Mouse (Mus musculus) liver, embryonic 16.5 days (tissue): ENCODE data around the gene Tnfaip8l2. TPM values are rescaled to one million over a fixed set of nuclear protein-coding genes. Genes with fewer than 3 reads are reported as not detected.
"Not testable (repeated sequence)": the region's sequence is repeated elsewhere in the genome, so short reads cannot be mapped to it uniquely, and the experiment has no call there.

ENCODE experiments used
- ATAC-seq: fragments of 200-750 bp; cut with Nextera tagmentation; 2 replicates; pipeline ENCODE4 v1.8.0; 2017; ENCODE audit warnings: low read depth, mild to moderate bottlenecking, moderate number of reproducible peaks, moderate library complexity
- H3K27ac ChIP-seq: fragments of 300-500 bp; sonication (generic); 2 replicates; pipeline ENCODE4 v1.5.1; 2014; ENCODE audit warnings: mild to moderate bottlenecking, low read length
- H3K27me3 ChIP-seq: fragments of 300-500 bp; sonication (generic); 2 replicates; pipeline ENCODE4 v1.6.1; 2014; ENCODE audit warnings: low read depth, low read length, mixed read lengths; ENCODE audit not compliant: control insufficient read depth, insufficient read depth
- H3K36me3 ChIP-seq: fragments of 300-500 bp; sonication (generic); 2 replicates; pipeline ENCODE4 v1.6.1; 2014; ENCODE audit warnings: mild to moderate bottlenecking; ENCODE audit not compliant: control insufficient read depth, insufficient read depth
- H3K4me1 ChIP-seq: fragments of 300-500 bp; sonication (generic); 2 replicates; pipeline ENCODE4 v1.6.1; 2014; ENCODE audit warnings: low read depth, low read length, mixed read lengths; ENCODE audit not compliant: control insufficient read depth
- H3K4me2 ChIP-seq: fragments of 300-500 bp; sonication (generic); 2 replicates; pipeline ENCODE4 v1.6.1; 2014; ENCODE audit warnings: low read depth, low read length, mixed read lengths
- H3K4me3 ChIP-seq: fragments of 300-500 bp; sonication (generic); 2 replicates; pipeline ENCODE4 v1.5.1; 2014; ENCODE audit warnings: low read depth, mild to moderate bottlenecking, low read length
- H3K9ac ChIP-seq: fragments of 300-500 bp; sonication (generic); 2 replicates; pipeline ENCODE4 v1.6.1; 2014; ENCODE audit warnings: low read depth, low read length
- H3K9me3 ChIP-seq: fragments of 300-500 bp; sonication (generic); replicated peaks from 2 replicates; pipeline ENCODE4 v1.6.1; 2016; ENCODE audit warnings: low read length; ENCODE audit not compliant: control insufficient read depth
- WGBS: fragments of 180-500 bp; shearing (Covaris S2); extraction: QIAGEN DNeasy Blood & Tissue Kit; methylation state at CpG from one replicate; pipeline ENCODE4 v1.1.7; 2014; ENCODE audit not compliant: insufficient replicate concordance; 5-methylcytosine and 5-hydroxymethylcytosine counted together
- polyA plus RNA-seq: library from polyadenylated mRNA; unstranded; fragments of >200 nt; fragmentation: Nextera tagmentation; extraction: Ambion mirVana; gene quantifications from 2 replicates; pipeline ENCODE4 v1.2.1, GENCODE M21; 2015

Gene Tnfaip8l2
- polyA plus RNA-seq, 1 experiment from 2014 or later = 9.3 TPM

- H3K27me3 ChIP-seq = no peaks in the 10 kb centered on the region
- peak overlapping the region; percentile 66 for H3K27ac ChIP-seq
- H3K36me3 ChIP-seq = no peaks in the 10 kb centered on the region
- no peaks in the 10 kb centered on the region for H3K9me3 ChIP-seq
- no peak for ATAC-seq
- H3K4me1 ChIP-seq = peaks cover 11% of the 10 kb centered on the region
- H3K4me2 ChIP-seq = peak overlapping the region; percentile 22
- no peak overlapping the region for H3K9ac ChIP-seq
- WGBS = 27% methylated on average over 9 of the region's 9 CpGs
- peak overlapping the region; percentile 39 for H3K4me3 ChIP-seq
Observed at GRCm38 (mm10) chr3:95141474-95141873, 686 bp downstream of the Tnfaip8l2 start.

DNA sequence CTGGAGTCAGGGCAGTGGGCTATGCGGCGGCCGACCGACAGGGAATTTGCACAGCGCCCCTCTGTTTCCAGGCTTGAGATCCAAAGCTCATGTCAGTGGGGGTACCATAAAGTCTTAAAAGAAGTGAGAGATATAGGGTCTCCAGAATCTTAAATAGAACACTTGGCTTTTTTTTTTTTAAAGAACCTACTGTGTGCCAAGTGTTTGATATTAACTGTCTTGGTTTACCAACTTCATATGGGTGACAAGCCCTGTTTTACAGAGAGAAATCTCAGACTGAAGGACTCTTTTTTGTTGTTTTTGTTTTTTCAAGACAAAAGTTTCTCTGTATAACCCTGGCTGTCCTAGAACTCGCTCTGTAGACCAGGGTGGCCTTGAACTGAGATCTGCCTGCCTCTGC, 1.4 kb downstream of the Tnfaip8l2 start:
- H3K4me2 ChIP-seq = peak overlapping the region; percentile 18; the same call in 1 of the 2 replicates
- ATAC-seq = no peak

GRCm38 (mm10) chr3:95140289-95140595, 1.9 kb downstream of the Tnfaip8l2 start:
- H3K4me1 ChIP-seq = peaks cover 23% of the 10 kb centered on the region
- H3K27ac ChIP-seq = peak overlapping the region; percentile 3; the same call in 1 of the 2 replicates
- H3K4me2 ChIP-seq = 0 out of 2 replicates have a peak overlapping the region, but pooled peaks have one; percentile 12
- H3K4me3 ChIP-seq = no peak overlapping the region
- H3K9me3 ChIP-seq = no peaks in the 10 kb centered on the region
- ATAC-seq = no peak
- H3K36me3 ChIP-seq = no peaks in the 10 kb centered on the region
- H3K9ac ChIP-seq = no peak overlapping the region
- 69% methylated on average over 18 of the region's 18 CpGs for WGBS
- no peaks in the 10 kb centered on the region for H3K27me3 ChIP-seq

More for the DNA sequence above, 1.4 kb downstream of the Tnfaip8l2 start:
- Histone ChIP-seq H3K27me3 (no peaks in the 10 kb centered on the region), H3K4me3 (peak overlapping the region; percentile 39; the same call in 1 of the 2 replicates), H3K9ac (no peak overlapping the region), H3K9me3 (no peaks in the 10 kb centered on the region), H3K36me3 (no peaks in the 10 kb centered on the region), H3K27ac (no peak overlapping the region), H3K4me1 (peaks cover 18% of the 10 kb centered on the region)
- WGBS = 78% methylated on average over 6 of the region's 6 CpGs

DNA sequence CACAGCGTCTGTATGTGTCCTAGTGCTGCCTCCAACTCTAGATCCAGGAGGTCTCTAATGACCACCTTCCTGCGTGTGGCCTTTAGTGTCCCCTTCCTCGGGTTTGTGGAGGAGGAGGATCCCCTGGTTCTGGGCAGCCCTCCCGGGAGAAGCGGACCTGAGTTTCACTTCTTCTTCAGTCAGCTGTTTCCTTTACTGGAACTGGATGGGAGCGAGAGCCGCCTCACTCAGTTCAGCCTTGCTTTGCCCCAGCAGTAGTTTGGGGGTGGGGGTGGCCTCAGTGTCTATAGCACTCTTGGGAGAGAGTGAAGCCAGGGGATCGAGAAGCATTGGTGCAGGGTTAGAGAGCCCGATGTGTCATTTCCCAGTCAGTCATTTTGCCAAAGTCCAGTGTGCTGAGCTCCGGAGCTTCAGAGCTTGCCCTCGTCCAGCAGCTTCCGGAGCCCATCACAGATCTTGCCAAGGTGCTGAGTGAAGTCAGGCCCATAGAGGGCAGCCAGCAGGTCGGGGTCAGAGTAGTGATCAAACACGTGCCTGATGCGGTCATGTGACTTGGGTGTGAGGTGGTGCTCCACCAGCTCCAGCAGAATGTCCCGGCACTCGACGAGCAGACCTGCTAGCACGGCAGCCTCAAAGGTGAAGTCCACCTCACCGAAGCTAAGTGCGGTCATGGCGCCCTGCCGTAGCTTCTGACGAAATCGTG, 2.4 kb downstream of the Tnfaip8l2 start:
- Histone ChIP-seq H3K4me1 (peaks cover 28% of the 10 kb centered on the region), H3K4me2 (0 out of 2 replicates have a peak overlapping the region, but pooled peaks have one; percentile 12), H3K36me3 (no peaks in the 10 kb centered on the region), H3K4me3 (no peak overlapping the region), H3K9me3 (no peaks in the 10 kb centered on the region), H3K27ac (peak overlapping the region; percentile 3; the same call in 1 of the 2 replicates), H3K27me3 (no peaks in the 10 kb centered on the region), H3K9ac (no peak overlapping the region)
- no peak; the same call in 1 of the 2 replicates for ATAC-seq
- WGBS = 65% methylated on average over 25 of the region's 25 CpGs

GRCm38 (mm10) chr3:95136336-95136735, 5.8 kb downstream of the Tnfaip8l2 start:
- WGBS = 46% methylated on average over 3 of the region's 3 CpGs

DNA sequence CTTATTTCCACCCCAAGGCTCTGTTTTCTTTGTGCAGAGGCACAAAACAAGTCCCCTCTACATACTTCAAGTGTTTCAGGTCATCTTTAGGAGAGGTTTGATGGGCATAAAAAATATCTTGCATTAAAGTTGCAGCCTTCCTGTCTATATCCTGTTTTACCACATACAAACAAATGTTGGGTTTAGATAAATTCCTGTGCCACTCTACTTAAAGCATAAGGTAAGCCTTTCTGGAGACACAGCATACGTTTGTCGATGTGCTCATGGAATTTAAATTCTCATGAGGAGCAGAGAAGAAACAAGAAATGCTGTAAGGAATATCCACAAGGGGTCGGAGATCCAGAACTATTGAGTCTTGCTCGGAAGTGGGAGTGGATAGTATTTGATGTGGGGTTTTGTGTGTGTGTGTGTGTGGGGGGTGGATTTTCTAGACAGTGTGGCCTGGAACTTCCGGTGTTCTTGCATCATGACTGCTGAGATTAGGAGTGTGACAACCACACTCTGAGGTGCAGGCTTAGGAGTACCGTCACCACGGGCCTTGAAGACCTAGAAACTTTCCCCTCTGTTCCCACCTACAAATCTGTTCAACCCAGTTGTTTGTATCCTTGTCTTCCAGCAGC, 6.6 kb downstream of the Tnfaip8l2 start:
- Histone ChIP-seq H3K4me3 (peak overlapping the region; percentile 62), H3K36me3 (peaks cover 3% of the 10 kb centered on the region; the same call in 1 of the 2 replicates), H3K4me2 (peak overlapping the region; percentile 78), H3K27ac (peak overlapping the region; percentile 11), H3K27me3 (no peaks in the 10 kb centered on the region), H3K4me1 (peaks cover 26% of the 10 kb centered on the region), H3K9me3 (no peaks in the 10 kb centered on the region), H3K9ac (peak overlapping the region; percentile 64; the same call in 1 of the 2 replicates)
- ATAC-seq = no peak
- WGBS = 24% methylated on average over 7 of the region's 7 CpGs

More at GRCm38 (mm10) chr3:95136336-95136735, 5.8 kb downstream of the Tnfaip8l2 start:
- Histone ChIP-seq H3K4me2 (no peak overlapping the region), H3K36me3 (peaks cover 3% of the 10 kb centered on the region; the same call in 1 of the 2 replicates), H3K9me3 (no peaks in the 10 kb centered on the region), H3K9ac (no peak overlapping the region), H3K27ac (peak overlapping the region; percentile 9), H3K4me1 (peaks cover 26% of the 10 kb centered on the region), H3K4me3 (no peak overlapping the region), H3K27me3 (no peaks in the 10 kb centered on the region)
- ATAC-seq = no peak

GRCm38 (mm10) chr3:95135023-95135422, 7.1 kb downstream of the Tnfaip8l2 start:
- Histone ChIP-seq H3K4me1 (peaks cover 26% of the 10 kb centered on the region), H3K27ac (peak overlapping the region; percentile 64), H3K4me3 (peak overlapping the region; percentile 62), H3K36me3 (peaks cover 5% of the 10 kb centered on the region; the same call in 1 of the 2 replicates), H3K4me2 (peak overlapping the region; percentile 78), H3K9ac (peak overlapping the region; percentile 64), H3K9me3 (no peaks in the 10 kb centered on the region), H3K27me3 (no peaks in the 10 kb centered on the region)
- 8% methylated on average over 6 of the region's 6 CpGs for WGBS
- peak; percentile 49 for ATAC-seq

GRCm38 (mm10) chr3:95134133-95134532, 8.0 kb downstream of the Tnfaip8l2 start:
- no CpG with 5 or more reads among the region's 12 CpGs for WGBS
- H3K4me1 ChIP-seq = peaks cover 26% of the 10 kb centered on the region
- H3K9ac ChIP-seq, H3K9me3 ChIP-seq, H3K4me2 ChIP-seq, H3K36me3 ChIP-seq, H3K27ac ChIP-seq, H3K27me3 ChIP-seq: not testable (repeated sequence)
- H3K4me3 ChIP-seq = peak overlapping the region; percentile 72
- peak; percentile 41 for ATAC-seq

GRCm38 (mm10) chr3:95133680-95134101, 8.5 kb downstream of the Tnfaip8l2 start, which contains the start of the genes Scnm1 and Lysmd1:
Gene Scnm1 (minus strand): TSS chr3:95134011.
Gene Lysmd1 (plus strand): TSS chr3:95134088.
- H3K4me2 ChIP-seq = peak within 1 kb of the TSS; percentile 95
- peak within 1 kb of the TSS; percentile 75 for H3K9ac ChIP-seq
- WGBS = under 1% methylated on average over 20 of the region's 20 CpGs
- ATAC-seq = peak; percentile 94
- peak within 1 kb of the TSS; percentile 72 for H3K4me3 ChIP-seq
- peaks cover 26% of the 10 kb centered on the region for H3K4me1 ChIP-seq
- H3K36me3 ChIP-seq = peaks cover 5% of the 10 kb centered on the region; the same call in 1 of the 2 replicates
- peak within 1 kb of the TSS; percentile 85 for H3K27ac ChIP-seq
- H3K9me3 ChIP-seq = no peaks in the 10 kb centered on the region
- H3K27me3 ChIP-seq = no peaks in the 10 kb centered on the region
